In genomic region chr8:81360518-81360917, GRCm38 (mm10) we compare ENCODE assay signal across 11 mouse cellular contexts. TPM values are rescaled to one million over a fixed set of nuclear protein-coding genes. Genes with fewer than 3 reads are reported as not detected.
DNase-seq lines count a peak whose midpoint lies in the region; ATAC-seq lines count a peak whose summit lies in the region.
"Had no signal": no experiment of that assay in that cellular context is flagged by ENCODE, and none has a peak within 500 bp of the region (broad histone marks: within the 10 kb centered on the region; RNA-seq: fewer than 3 reads in every experiment).

No protein-coding gene starts in this region.

- H3K36me3 ChIP-seq in megakaryocyte, embryonic 14.5 days (replicated peaks; ENCODE audit: low read length), result peaks cover 45% of the 10 kb centered on the region

- H3K27me3 ChIP-seq in megakaryocyte, embryonic 14.5 days (replicated peaks), result no peaks in the 10 kb centered on the region

- H3K4me1 ChIP-seq in megakaryocyte, embryonic 14.5 days, result peaks cover 68% of the 10 kb centered on the region

- ATAC-seq in megakaryocyte, adult 5-6 weeks (ENCODE audit: poor library complexity, severe bottlenecking), result no peak
- ATAC-seq: CD4-positive, CD25-positive, alpha-beta regulatory T cell, adult 4 months had no signal

- H3K4me3 ChIP-seq in megakaryocyte, embryonic 14.5 days (replicated peaks), result peak overlapping the region; percentile 30

- DNase-seq in cerebellum, postnatal 14 days, result peak; percentile 61 to 73
- peak; percentile 21 to 49 for DNase-seq in layer of hippocampus, postnatal 14 days (ENCODE audit: low spot score in 2 of 2)
- DNase-seq in telencephalon, adult 2 months (ENCODE audit: low read depth, low spot score), result peak; percentile 74
- DNase-seq in T-cell, adult 2 months (ENCODE audit: low spot score), result no peak
- no peak for DNase-seq in gastrocnemius, adult 18-20 months (ENCODE audit: low spot score)
- DNase-seq: gastrocnemius, postnatal 36 days; kidney, adult 2 months; lung, embryonic 14.5 days had no signal

- H3K9me3 ChIP-seq in megakaryocyte, embryonic 14.5 days, result no peaks in the 10 kb centered on the region

RNA-seq across cellular contexts. Expression of gene Inpp4b, which starts 18.2 kb away (rescaled TPM):
- polyA plus RNA-seq in megakaryocyte, embryonic 14.5 days (2012; ENCODE audit: insufficient read depth, low replicate concordance), result 1.1 TPM in 1 of 2 replicates, not detected in the other
- total RNA-seq in megakaryocyte, adult 5-6 weeks (2015), result 4.1 and 6.3 TPM in 2 replicates
- 4.6 and 8.0 TPM in 2 replicates for total RNA-seq in megakaryocyte, adult 5-6 weeks (2017)
- total RNA-seq in layer of hippocampus, postnatal 14 days (2021), result 1 to 10 TPM; 9.2 to 9.5 TPM
- total RNA-seq in gastrocnemius, adult 18-20 months (2021), result 10 to 100 TPM; 13.6 to 23.3 TPM

Comparison
In these comparisons a context has a peak if more than half of its experiments do, and no peak if none do; other contexts are left out.
1. DNase-seq: peak in cerebellum, postnatal 14 days (2 of 2), layer of hippocampus, postnatal 14 days (2 of 2) and telencephalon, adult 2 months (single experiment); none in T-cell, adult 2 months (single experiment) and gastrocnemius, adult 18-20 months (single experiment).